Mouse (Mus musculus) ES-Bruce4 (cell line): ENCODE data around the gene Ube2u.
"Not testable (repeated sequence)": the region's sequence is repeated elsewhere in the genome, so short reads cannot be mapped to it uniquely, and the experiment has no call there.

Experiments used
- CTCF ChIP-seq: IDR thresholded peaks from one replicate; pipeline ENCODE4 v1.8.1; 2011; ENCODE audit warnings: low read depth, low read length
- POLR2A ChIP-seq: IDR thresholded peaks from one replicate; pipeline ENCODE4 v1.8.1; 2011; ENCODE audit warnings: low read length; ENCODE audit not compliant: insufficient read depth

DNA sequence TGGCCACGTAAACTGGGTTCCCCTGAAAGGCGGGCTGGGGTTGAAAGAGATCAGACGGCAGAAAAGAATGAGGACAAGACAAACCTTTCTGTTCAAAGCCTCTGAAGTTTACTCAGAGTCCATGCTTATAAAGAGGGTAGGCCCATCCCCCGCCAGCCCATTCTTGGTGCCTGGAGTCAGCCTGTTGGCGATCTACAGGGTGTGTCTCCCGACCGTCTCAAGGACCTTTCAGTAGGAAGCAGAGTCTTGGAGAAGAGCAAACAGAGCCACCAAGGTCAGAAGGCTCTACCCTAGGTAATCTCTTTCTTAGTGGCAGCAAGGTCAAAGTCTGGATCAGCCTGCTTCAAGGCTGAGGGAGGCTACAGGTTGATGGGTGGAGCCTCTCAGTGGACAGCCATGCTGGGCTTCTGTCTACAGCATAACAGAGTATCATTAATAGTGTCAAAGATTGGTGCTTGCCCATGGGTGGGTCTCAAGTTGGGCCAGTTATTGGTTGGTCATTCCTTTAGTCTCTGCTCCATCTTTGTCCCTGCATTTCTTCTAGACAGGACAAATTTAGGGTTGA, 20.5 kb downstream of the Ube2u start:
- TF ChIP-seq POLR2A, CTCF: not testable (repeated sequence)
